Mouse (Mus musculus) right cerebral cortex, adult 2 months (tissue): ENCODE measurements around the gene Itih2.

Experiments used
- DNase-seq, 2 experiments: peaks; one replicate each; pipeline ENCODE4 v3.0.0; 2021 to 2022; ENCODE audit warnings: low spot score in 2 of 2

Gene Itih2

GRCm38 (mm10) chr2:10118751-10119150 is 12.4 kb downstream of the Itih2 start:
- no peak for DNase-seq

GRCm38 (mm10) chr2:10108535-10109189 is 22.5 kb downstream of the Itih2 start:
- no peak for DNase-seq

GRCm38 (mm10) chr2:10101180-10101579 is 30.0 kb downstream of the Itih2 start:
- DNase-seq: peak; percentile 67 to 80

- DNase-seq: no peak
These were observed 30.7 kb downstream of the Itih2 start for GRCm38 (mm10) chr2:10100471-10100870.

GRCm38 (mm10) chr2:10098598-10099215 is 32.5 kb downstream of the Itih2 start:
- peak; percentile 76 to 77 for DNase-seq

GRCm38 (mm10) chr2:10094327-10095100 is 36.7 kb downstream of the Itih2 start:
- no peak for DNase-seq

GRCm38 (mm10) chr2:10087256-10087850 is 43.8 kb downstream of the Itih2 start:
- no peak for DNase-seq

- DNase-seq: no peak
These were observed 48.5 kb downstream of the Itih2 start for GRCm38 (mm10) chr2:10082737-10083136.

GRCm38 (mm10) chr2:10081453-10082080 is 49.6 kb downstream of the Itih2 start:
- no peak for DNase-seq

GRCm38 (mm10) chr2:10080310-10081010 is 50.7 kb downstream of the Itih2 start, which contains the start of the genes Atp5c1 and Kin:
TSS of gene Atp5c1 (minus strand) at chr2:10080510.
TSS of gene Kin (plus strand) at chr2:10080593.
- peak; percentile 95 to 97 for DNase-seq

- DNase-seq: no peak
These were observed 51.4 kb downstream of the Itih2 start for GRCm38 (mm10) chr2:10079745-10080309.

- DNase-seq: no peak
These were observed 54.5 kb downstream of the Itih2 start for GRCm38 (mm10) chr2:10076675-10077074.

GRCm38 (mm10) chr2:10074470-10074869 is 56.7 kb downstream of the Itih2 start:
- no peak for DNase-seq

GRCm38 (mm10) chr2:10071751-10072150 is 59.4 kb downstream of the Itih2 start:
- DNase-seq: no peak

- DNase-seq: no peak
These were observed 72.4 kb downstream of the Itih2 start for GRCm38 (mm10) chr2:10058836-10059235.

GRCm38 (mm10) chr2:10051996-10052395 is 79.2 kb downstream of the Itih2 start:
- DNase-seq: no peak

- peak; percentile 69 to 73 for DNase-seq
These were observed 80.3 kb downstream of the Itih2 start for GRCm38 (mm10) chr2:10050878-10051277.

GRCm38 (mm10) chr2:10049456-10049855 is 81.7 kb downstream of the Itih2 start:
- DNase-seq: no peak

GRCm38 (mm10) chr2:10048461-10048860 is 82.7 kb downstream of the Itih2 start, which contains the start of gene Taf3:
TSS of gene Taf3 (minus strand) at chr2:10048596.
- DNase-seq: peak; percentile 91 to 92

GRCm38 (mm10) chr2:10047758-10048436 is 83.3 kb downstream of the Itih2 start:
- peak in 1 of 2 experiments; percentile 35 for DNase-seq
